Mouse (Mus musculus) liver, adult 2 months (tissue): ENCODE results near the gene Tanc2.

Experiments
- CTCF ChIP-seq: fragments of 200-500 bp; IDR thresholded peaks from 2 replicates; pipeline ENCODE4 v1.5.1; 2011; ENCODE audit warnings: low read depth, low read length, control low read depth
- POLR2A ChIP-seq: fragments of 200-500 bp; IDR thresholded peaks from 2 replicates; pipeline ENCODE4 v1.6.1; 2011; ENCODE audit warnings: low read length, control low read depth; ENCODE audit not compliant: insufficient read depth; ENCODE audit errors: extremely low read depth

- TF ChIP-seq CTCF = no peak
- no peak for TF ChIP-seq POLR2A
Observed at GRCm38 (mm10) chr11:105944770-105945672, 355.2 kb downstream of the Tanc2 start.
